In genomic region chr5:138623478-138623875, GRCm38 (mm10) we compare ENCODE assay signal across 9 mouse cellular contexts. TPM values are rescaled to one million over a fixed set of nuclear protein-coding genes. Genes with fewer than 3 reads are reported as not detected.
DNase-seq lines count a peak whose midpoint lies in the region; ATAC-seq and TF ChIP-seq lines count a peak whose summit lies in the region.
"Had no signal": no experiment of that assay in that cellular context is flagged by ENCODE, and none has a peak within 500 bp of the region (broad histone marks: within the 10 kb centered on the region; RNA-seq: fewer than 3 reads in every experiment).

No protein-coding gene starts in this region.

- H3K4me1 ChIP-seq in liver, adult 2 months (ENCODE audit: control insufficient read depth, insufficient read depth, low read length) = peaks cover 8% of the 10 kb centered on the region
- H3K4me1 ChIP-seq in embryonic facial prominence, embryonic 11.5 days (ENCODE audit: control insufficient read depth, insufficient read depth, low read length) = no peaks in the 10 kb centered on the region
- 0 out of 2 replicates have a peak, but pooled peaks cover 4% of the 10 kb centered on the region for H3K4me1 ChIP-seq in intestine, postnatal 0 days (replicated peaks; ENCODE audit: control insufficient read depth, insufficient read depth, low read length)
- peaks cover 19% of the 10 kb centered on the region for H3K4me1 ChIP-seq in neural tube, embryonic 14.5 days (ENCODE audit: control insufficient read depth, insufficient read depth, low read length)

- H3K4me2 ChIP-seq in embryonic facial prominence, embryonic 11.5 days (ENCODE audit: low read depth, low read length) = peak overlapping the region; percentile 50
- peak overlapping the region; percentile 81 for H3K4me2 ChIP-seq in intestine, postnatal 0 days (replicated peaks; ENCODE audit: low read depth)
- peak overlapping the region; percentile 63 for H3K4me2 ChIP-seq in neural tube, embryonic 14.5 days (ENCODE audit: low read depth, low read length)

- H3K27me3 ChIP-seq in liver, adult 2 months (ENCODE audit: control insufficient read depth, insufficient read depth, low read length) = no peaks in the 10 kb centered on the region
- H3K27me3 ChIP-seq in embryonic facial prominence, embryonic 11.5 days (ENCODE audit: control insufficient read depth, insufficient read depth, low read length) = no peaks in the 10 kb centered on the region
- no peaks in the 10 kb centered on the region for H3K27me3 ChIP-seq in intestine, postnatal 0 days (replicated peaks; ENCODE audit: control insufficient read depth, insufficient read depth, low read length)
- H3K27me3 ChIP-seq in neural tube, embryonic 14.5 days (ENCODE audit: control insufficient read depth, insufficient read depth, low read length) = no peaks in the 10 kb centered on the region

- H3K79me2 ChIP-seq in liver, adult 2 months (ENCODE audit: control insufficient read depth, insufficient read depth, low read length) = peaks cover 16% of the 10 kb centered on the region

- no peak for TF ChIP-seq POLR2A in liver, adult 2 months (IDR thresholded peaks at IDR 0.05; ENCODE audit: extremely low read depth, insufficient read depth, low read length)

- no peaks in the 10 kb centered on the region for H3K36me3 ChIP-seq in liver, adult 2 months (ENCODE audit: control insufficient read depth, insufficient read depth, low read length)
- H3K36me3 ChIP-seq in embryonic facial prominence, embryonic 11.5 days (replicated peaks; ENCODE audit: control insufficient read depth, insufficient read depth, low read depth, low read length) = no peaks in the 10 kb centered on the region
- no peaks in the 10 kb centered on the region for H3K36me3 ChIP-seq in intestine, postnatal 0 days (ENCODE audit: control insufficient read depth, insufficient read depth)
- no peaks in the 10 kb centered on the region for H3K36me3 ChIP-seq in neural tube, embryonic 14.5 days (ENCODE audit: control insufficient read depth, insufficient read depth, low read length)

- H3K4me3 ChIP-seq in liver, adult 2 months (ENCODE audit: insufficient read depth, low read depth, low read length) = peak overlapping the region; percentile 88
- H3K4me3 ChIP-seq in embryonic facial prominence, embryonic 11.5 days (ENCODE audit: low read depth, low read length) = peak overlapping the region; percentile 71
- peak overlapping the region; percentile 77 for H3K4me3 ChIP-seq in intestine, postnatal 0 days (ENCODE audit: low read depth, low read length)
- H3K4me3 ChIP-seq in neural tube, embryonic 14.5 days (ENCODE audit: low read depth, low read length) = peak overlapping the region; percentile 69

- ATAC-seq in embryonic facial prominence, embryonic 11.5 days (replicated peaks; ENCODE audit: insufficient number of reproducible peaks, low FRiP score, low TSS enrichment, low read depth) = no peak
- no peak for ATAC-seq in intestine, postnatal 0 days
- ATAC-seq in neural tube, embryonic 14.5 days (ENCODE audit: low read depth) = no peak

- no peak overlapping the region; the same call in 1 of the 2 replicates for H3K9ac ChIP-seq in liver, adult 2 months (ENCODE audit: low read depth, low read length)
- H3K9ac ChIP-seq in embryonic facial prominence, embryonic 11.5 days (replicated peaks; ENCODE audit: low read length) = peak overlapping the region; percentile 87
- peak overlapping the region; percentile 82 for H3K9ac ChIP-seq in intestine, postnatal 0 days (ENCODE audit: low read depth, low read length)
- H3K9ac ChIP-seq in neural tube, embryonic 14.5 days (replicated peaks; ENCODE audit: low read depth, low read length) = peak overlapping the region; percentile 84

- DNase-seq in liver, adult 2 months (ENCODE audit: extremely low read depth, low read depth, low spot score) = peak; percentile 45
- DNase-seq in liver (no peak), MN1 (ENCODE audit: low spot score) (no peak)
- DNase-seq in embryonic facial prominence, embryonic 11.5 days (ENCODE audit: low spot score) = no peak
- DNase-seq in adrenal gland, adult 2 months = no peak
- no peak for DNase-seq in gastrocnemius, adult 18-20 months (ENCODE audit: low spot score)
- DNase-seq: cerebellum, adult 18-20 months had no signal

- H3K27ac ChIP-seq in liver, adult 2 months (replicated peaks; ENCODE audit: insufficient read depth, low read depth, low read length) = no peak overlapping the region
- H3K27ac ChIP-seq in embryonic facial prominence, embryonic 11.5 days (replicated peaks; ENCODE audit: low read depth, low read length) = no peak overlapping the region
- no peak overlapping the region for H3K27ac ChIP-seq in intestine, postnatal 0 days (ENCODE audit: low read depth, low read length)
- no peak overlapping the region for H3K27ac ChIP-seq in neural tube, embryonic 14.5 days (ENCODE audit: low read depth, low read length)

- 8% methylated on average over 3 of the region's 3 CpGs for WGBS in liver, adult 2 months
- WGBS in embryonic facial prominence, embryonic 11.5 days = 15% methylated on average over 3 of the region's 3 CpGs
- WGBS in intestine, postnatal 0 days = 8% methylated on average over 3 of the region's 3 CpGs
- WGBS in neural tube, embryonic 14.5 days = 13% methylated on average over 3 of the region's 3 CpGs

- H3K9me3 ChIP-seq in embryonic facial prominence, embryonic 11.5 days (replicated peaks; ENCODE audit: control insufficient read depth, low read length) = no peaks in the 10 kb centered on the region
- H3K9me3 ChIP-seq in intestine, postnatal 0 days (ENCODE audit: control insufficient read depth) = no peaks in the 10 kb centered on the region
- no peaks in the 10 kb centered on the region for H3K9me3 ChIP-seq in neural tube, embryonic 14.5 days (ENCODE audit: control insufficient read depth, low read length)

- TF ChIP-seq CTCF in liver, adult 2 months (IDR thresholded peaks at IDR 0.05; ENCODE audit: low read depth, low read length) = no peak
- TF ChIP-seq CTCF in intestine, postnatal 0 days (IDR thresholded peaks at IDR 0.05; ENCODE audit: low read depth) = no peak

RNA-seq across cellular contexts. Expression of gene A430033K04Rik, which starts 0.8 kb away (rescaled TPM):
- total RNA-seq in liver, adult 2 months (2014; rRNA removed) = 6.3 and 7.2 TPM in 2 replicates
- 0.99 and 1.4 TPM in 2 replicates for polyA plus RNA-seq in liver, adult 2 months (2012; rRNA removed)
- 11.7 and 12.3 TPM in 2 replicates for polyA plus RNA-seq in embryonic facial prominence, embryonic 11.5 days (2014; fragmentation: Nextera tagmentation; extraction: Ambion mirVana)
- polyA plus RNA-seq in intestine, postnatal 0 days (2015; fragmentation: Nextera tagmentation; extraction: Ambion mirVana) = 3.4 and 3.7 TPM in 2 replicates
- polyA plus RNA-seq in neural tube, embryonic 14.5 days (2014; fragmentation: Nextera tagmentation; extraction: Ambion mirVana) = 25.6 and 26.8 TPM in 2 replicates
- total RNA-seq in adrenal gland, adult 2 months (2021) = 1 to 10 TPM; 3.9 to 7.4 TPM
- polyA plus RNA-seq in adrenal gland, adult 2 months (2012; rRNA removed) = 0.46 and 1.1 TPM in 2 replicates
- 1 to 10 TPM; 2.1 to 2.4 TPM for total RNA-seq in gastrocnemius, adult 18-20 months (2021)

RNA-seq across cellular contexts. Expression of gene Zfp68, which starts 3.9 kb away (rescaled TPM):
- 14.5 and 15.3 TPM in 2 replicates for total RNA-seq in liver, adult 2 months (2014; rRNA removed)
- polyA plus RNA-seq in liver, adult 2 months (2012; rRNA removed) = 3.3 TPM in 2 replicates
- polyA plus RNA-seq in embryonic facial prominence, embryonic 11.5 days (2014; fragmentation: Nextera tagmentation; extraction: Ambion mirVana) = 79.1 and 91.8 TPM in 2 replicates
- polyA plus RNA-seq in intestine, postnatal 0 days (2015; fragmentation: Nextera tagmentation; extraction: Ambion mirVana) = 25.0 and 27.6 TPM in 2 replicates
- polyA plus RNA-seq in neural tube, embryonic 14.5 days (2014; fragmentation: Nextera tagmentation; extraction: Ambion mirVana) = 88.1 and 91.3 TPM in 2 replicates
- total RNA-seq in adrenal gland, adult 2 months (2021) = 10 to 100 TPM; 19.1 to 22.4 TPM
- 1.3 and 1.6 TPM in 2 replicates for polyA plus RNA-seq in adrenal gland, adult 2 months (2012; rRNA removed)
- 10 to 100 TPM; 14.6 to 15.5 TPM for total RNA-seq in gastrocnemius, adult 18-20 months (2021)

RNA-seq across cellular contexts. Expression of gene 1700123K08Rik, which starts 59.0 kb away (rescaled TPM):
- not detected in 2 replicates for total RNA-seq in liver, adult 2 months (2014; rRNA removed)
- not detected in 2 replicates for polyA plus RNA-seq in liver, adult 2 months (2012; rRNA removed)
- not detected in 2 replicates for polyA plus RNA-seq in embryonic facial prominence, embryonic 11.5 days (2014; fragmentation: Nextera tagmentation; extraction: Ambion mirVana)
- polyA plus RNA-seq in intestine, postnatal 0 days (2015; fragmentation: Nextera tagmentation; extraction: Ambion mirVana) = not detected in 2 replicates
- not detected in 2 replicates for polyA plus RNA-seq in neural tube, embryonic 14.5 days (2014; fragmentation: Nextera tagmentation; extraction: Ambion mirVana)
- total RNA-seq in adrenal gland, adult 2 months (2021) = not detected
- not detected in 2 replicates for polyA plus RNA-seq in adrenal gland, adult 2 months (2012; rRNA removed)
- not detected for total RNA-seq in gastrocnemius, adult 18-20 months (2021)
